Mouse (Mus musculus): Measurements from ENCODE around the gene Dtl. TPM values are rescaled to one million over a fixed set of nuclear protein-coding genes. Genes with fewer than 3 reads are reported as not detected.

Gene Dtl
- polyA plus RNA-seq, 1 experiment from 2014 or later, result 25.5 TPM

Other genes with a start within 250 kb of the Dtl start
- 5.9 and 6.1 TPM in 2 replicates for gene Tmem206, start 249.6 kb downstream of the Dtl start, polyA plus RNA-seq (2015; fragmentation: Nextera tagmentation; extraction: Ambion mirVana)
- 9.8 and 11.3 TPM in 2 replicates for gene Ppp2r5a, start 172.3 kb downstream of the Dtl start, polyA plus RNA-seq (2015; fragmentation: Nextera tagmentation; extraction: Ambion mirVana)
- 17.3 and 18.9 TPM in 2 replicates for gene Ints7, start 92 bp upstream of the Dtl start, polyA plus RNA-seq (2015; fragmentation: Nextera tagmentation; extraction: Ambion mirVana)
- 4.5 and 5.3 TPM in 2 replicates for gene Lpgat1, start 142.3 kb upstream of the Dtl start, polyA plus RNA-seq (2015; fragmentation: Nextera tagmentation; extraction: Ambion mirVana)
- gene Nek2, start 245.9 kb upstream of the Dtl start, polyA plus RNA-seq (2015; fragmentation: Nextera tagmentation; extraction: Ambion mirVana), result 27.2 and 29.4 TPM in 2 replicates

All from liver, embryonic 16.5 days (tissue).